Mouse (Mus musculus): ENCODE data around the gene Tln1. TPM values are rescaled to one million over a fixed set of nuclear protein-coding genes. Genes with fewer than 3 reads are reported as not detected.

Tln1 gene
- polyA plus RNA-seq, 1 experiment: 61.1 TPM

DNA sequence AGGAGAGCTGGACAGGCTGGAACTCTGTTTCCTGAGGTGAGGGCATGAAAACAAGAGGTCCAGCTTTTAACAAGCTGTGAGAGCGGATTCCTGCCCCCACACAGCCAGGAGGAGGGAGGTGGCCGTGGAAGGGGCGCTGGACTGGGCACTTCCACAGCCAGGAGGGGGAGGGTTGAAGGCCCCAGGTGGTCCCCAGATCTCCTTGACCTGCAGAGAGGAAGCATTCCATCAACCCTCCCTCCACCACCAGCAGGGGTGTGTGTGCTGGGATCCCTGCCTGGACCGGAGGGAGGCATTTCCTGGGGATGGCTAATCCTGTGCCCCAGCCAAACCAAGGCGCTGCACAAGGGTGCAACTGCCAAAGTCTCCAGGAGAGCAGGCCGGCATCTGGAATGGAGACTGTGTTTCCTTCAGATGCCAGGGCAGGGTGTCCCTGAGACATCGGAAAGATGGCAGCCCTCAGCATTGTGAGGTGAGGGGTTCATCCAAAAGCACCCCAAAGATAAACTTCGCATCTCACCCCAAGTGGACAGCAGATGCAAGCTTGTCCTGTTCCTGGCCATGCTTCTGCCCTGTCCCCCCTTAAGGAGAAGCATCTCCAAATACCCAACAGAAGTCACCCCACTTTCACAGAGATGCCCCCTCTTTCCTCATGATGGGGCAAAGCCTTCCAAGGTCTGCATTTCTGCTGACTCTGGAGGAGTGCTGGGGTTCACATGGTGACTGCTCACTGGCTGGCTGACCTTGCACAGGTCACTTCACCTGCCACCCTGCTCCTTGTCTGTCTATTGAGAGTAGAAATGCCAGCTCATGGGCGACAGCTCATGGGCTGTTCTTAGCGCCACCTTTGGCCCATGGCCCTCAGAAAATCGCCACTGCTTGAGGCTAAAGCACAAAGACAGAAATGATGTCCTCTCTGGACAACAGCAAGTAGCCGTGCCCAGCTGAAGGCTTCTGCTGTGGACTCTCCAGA, 22.2 kb upstream of the Tln1 start, which contains the start of gene Msmp:
TSS of gene Msmp (minus strand) at position 51 of the 973 bp plus-strand sequence.
- H3K27ac ChIP-seq (replicated peaks; ENCODE audit: low read depth, low read length): peak within 1 kb of the TSS; percentile 79

DNA sequence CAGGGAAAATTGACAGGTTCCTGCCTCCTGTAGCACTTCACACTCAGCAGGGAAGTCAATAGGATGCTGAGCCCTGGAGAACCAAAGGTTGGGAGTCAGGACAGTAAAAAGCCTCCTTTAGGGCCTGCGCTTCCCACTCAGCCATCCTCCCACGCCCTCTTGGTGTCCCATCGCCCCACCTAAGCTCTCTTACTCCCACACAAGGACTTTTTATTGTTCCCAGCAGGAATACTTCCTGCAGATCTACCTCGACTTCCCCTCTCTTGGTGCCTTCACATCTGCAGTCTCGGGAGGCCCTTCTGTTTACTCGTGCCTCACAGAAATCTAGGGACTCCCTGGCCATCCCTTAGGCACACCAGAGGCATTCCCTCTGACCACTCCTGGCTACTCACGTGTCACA, 20.9 kb upstream of the Tln1 start:
- Histone ChIP-seq H3K27ac (replicated peaks; ENCODE audit: low read depth, low read length) (peak overlapping the region; percentile 79), H3K4me1 (ENCODE audit: control insufficient read depth, insufficient read depth, insufficient read length, low read length) (peaks cover 23% of the 10 kb centered on the region), H3K4me3 (ENCODE audit: insufficient read depth, low read depth, low read length) (no peak overlapping the region)

More for the DNA sequence above, 22.2 kb upstream of the Tln1 start, which contains the start of gene Msmp:
- Histone ChIP-seq H3K4me1 (ENCODE audit: control insufficient read depth, insufficient read depth, insufficient read length, low read length) (peaks cover 22% of the 10 kb centered on the region), H3K4me3 (ENCODE audit: insufficient read depth, low read depth, low read length) (no peak within 1 kb of the TSS)

DNA sequence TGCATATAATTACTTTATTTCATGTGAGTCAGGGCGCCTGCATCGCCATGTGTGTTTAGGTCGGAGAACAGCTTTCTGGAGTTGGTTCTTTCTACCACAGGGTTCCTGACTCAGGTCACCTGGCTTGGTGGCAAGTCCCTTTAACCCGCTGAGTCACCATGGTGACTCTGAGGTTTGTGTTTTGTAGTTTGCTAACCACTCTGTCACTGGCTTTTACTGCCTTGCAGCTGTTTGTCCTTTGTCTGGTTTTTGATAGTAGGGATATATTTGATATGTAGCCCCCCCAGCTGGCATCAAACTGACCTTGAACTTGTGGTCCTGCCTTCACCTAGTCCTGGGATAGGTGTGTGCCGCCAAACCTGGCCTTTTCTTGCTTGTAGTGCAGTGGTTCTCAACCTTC, 19.8 kb upstream of the Tln1 start:
- Histone ChIP-seq H3K27ac (replicated peaks; ENCODE audit: low read depth, low read length) (no peak overlapping the region), H3K4me1 (ENCODE audit: control insufficient read depth, insufficient read depth, insufficient read length, low read length) (peaks cover 20% of the 10 kb centered on the region), H3K4me3 (ENCODE audit: insufficient read depth, low read depth, low read length) (no peak overlapping the region)

DNA sequence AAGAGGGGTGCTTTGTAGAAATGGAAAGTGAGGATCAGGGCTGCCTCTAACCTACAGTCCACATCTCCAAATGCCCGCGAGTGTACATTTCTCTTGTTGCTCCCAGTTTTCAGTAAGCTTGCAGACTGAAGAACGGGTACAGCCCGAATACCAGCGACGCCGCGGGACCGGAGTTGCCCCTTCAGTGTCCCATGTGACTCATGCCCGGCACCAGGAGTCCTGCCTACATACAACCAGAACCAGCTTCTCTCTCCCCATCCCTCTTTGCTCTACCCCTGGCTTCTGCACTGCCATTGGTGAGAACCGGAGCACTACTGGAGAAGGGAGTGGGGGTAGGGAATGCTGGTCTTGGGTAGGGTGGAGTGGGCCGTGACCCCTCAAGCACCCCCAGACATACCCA, 18.9 kb upstream of the Tln1 start:
- H3K4me1 ChIP-seq (ENCODE audit: control insufficient read depth, insufficient read depth, insufficient read length, low read length): peaks cover 15% of the 10 kb centered on the region
- no peak overlapping the region for H3K4me3 ChIP-seq (ENCODE audit: insufficient read depth, low read depth, low read length)
- no peak overlapping the region for H3K27ac ChIP-seq (replicated peaks; ENCODE audit: low read depth, low read length)

DNA sequence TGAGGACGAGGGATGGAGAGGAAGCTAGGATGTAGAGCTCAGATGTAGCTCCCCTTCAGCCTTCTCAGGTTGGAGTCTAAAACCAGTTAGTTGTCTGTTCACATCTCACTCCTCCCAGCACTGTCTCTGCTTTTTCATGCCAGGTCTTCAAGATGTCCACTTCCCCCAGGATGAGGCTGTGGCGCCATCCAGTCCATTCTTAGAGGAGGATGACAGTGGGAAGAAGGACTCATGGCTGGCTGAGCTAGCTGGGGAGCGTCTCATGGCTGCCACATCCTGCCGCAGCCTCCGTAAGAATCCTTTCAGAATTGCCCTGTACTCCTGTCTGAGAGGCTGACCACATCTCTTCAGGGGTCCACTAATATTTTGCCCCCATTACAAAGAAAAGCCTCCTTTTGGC, 18.2 kb upstream of the Tln1 start:
- Histone ChIP-seq H3K27ac (replicated peaks; ENCODE audit: low read depth, low read length) (no peak overlapping the region), H3K4me1 (ENCODE audit: control insufficient read depth, insufficient read depth, insufficient read length, low read length) (peaks cover 14% of the 10 kb centered on the region), H3K4me3 (ENCODE audit: insufficient read depth, low read depth, low read length) (no peak overlapping the region)

DNA sequence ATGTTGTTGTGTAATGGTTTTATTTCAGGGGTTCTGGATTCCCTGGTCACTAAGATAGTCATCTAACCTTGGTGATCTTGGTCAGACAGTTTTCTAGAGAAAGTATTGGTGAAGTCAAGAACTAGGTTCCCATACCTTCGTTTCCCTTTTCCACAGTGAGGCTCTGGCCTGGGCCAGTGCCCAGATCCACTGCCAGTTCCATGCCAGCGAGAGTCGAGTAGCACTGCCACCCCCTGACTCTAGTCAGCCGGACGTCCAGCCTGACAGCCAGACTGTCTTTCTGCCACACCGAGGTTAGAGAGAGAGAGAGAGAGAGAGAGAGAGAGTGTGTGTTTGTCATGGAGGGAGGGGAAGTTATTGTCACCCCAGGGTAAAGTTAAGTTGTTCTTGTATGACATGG, 17.2 kb upstream of the Tln1 start:
- peak overlapping the region; percentile 25; the same call in 1 of the 2 replicates for H3K27ac ChIP-seq (replicated peaks; ENCODE audit: low read depth, low read length)
- H3K4me1 ChIP-seq (ENCODE audit: control insufficient read depth, insufficient read depth, insufficient read length, low read length): peaks cover 6% of the 10 kb centered on the region; the same call in 1 of the 2 replicates
- peak overlapping the region; percentile 85; the same call in 1 of the 2 replicates for H3K4me3 ChIP-seq (ENCODE audit: insufficient read depth, low read depth, low read length)

DNA sequence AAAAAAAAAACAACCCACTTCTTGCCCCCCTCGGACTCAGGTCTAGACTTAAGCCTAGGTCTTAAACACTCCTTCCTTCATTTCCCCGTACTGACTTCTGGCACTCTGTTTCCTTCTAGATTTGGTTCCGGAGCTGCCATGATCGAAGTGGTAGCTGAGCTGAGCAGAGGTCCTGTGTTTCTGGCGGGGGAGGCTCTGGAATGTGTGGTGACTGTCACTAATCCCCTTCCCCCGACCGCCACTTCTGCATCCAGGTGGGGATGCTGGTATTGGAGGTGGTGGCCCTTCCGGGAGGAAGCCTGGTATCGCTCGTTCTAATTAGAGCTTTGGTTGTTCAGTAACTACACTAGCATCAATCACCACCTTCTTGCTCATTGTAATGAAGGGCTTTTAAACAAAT, 16.8 kb upstream of the Tln1 start:
- Histone ChIP-seq H3K4me1 (ENCODE audit: control insufficient read depth, insufficient read depth, insufficient read length, low read length) (peaks cover 3% of the 10 kb centered on the region; the same call in 1 of the 2 replicates), H3K27ac (replicated peaks; ENCODE audit: low read depth, low read length) (peak overlapping the region; percentile 84), H3K4me3 (ENCODE audit: insufficient read depth, low read depth, low read length) (peak overlapping the region; percentile 85)

DNA sequence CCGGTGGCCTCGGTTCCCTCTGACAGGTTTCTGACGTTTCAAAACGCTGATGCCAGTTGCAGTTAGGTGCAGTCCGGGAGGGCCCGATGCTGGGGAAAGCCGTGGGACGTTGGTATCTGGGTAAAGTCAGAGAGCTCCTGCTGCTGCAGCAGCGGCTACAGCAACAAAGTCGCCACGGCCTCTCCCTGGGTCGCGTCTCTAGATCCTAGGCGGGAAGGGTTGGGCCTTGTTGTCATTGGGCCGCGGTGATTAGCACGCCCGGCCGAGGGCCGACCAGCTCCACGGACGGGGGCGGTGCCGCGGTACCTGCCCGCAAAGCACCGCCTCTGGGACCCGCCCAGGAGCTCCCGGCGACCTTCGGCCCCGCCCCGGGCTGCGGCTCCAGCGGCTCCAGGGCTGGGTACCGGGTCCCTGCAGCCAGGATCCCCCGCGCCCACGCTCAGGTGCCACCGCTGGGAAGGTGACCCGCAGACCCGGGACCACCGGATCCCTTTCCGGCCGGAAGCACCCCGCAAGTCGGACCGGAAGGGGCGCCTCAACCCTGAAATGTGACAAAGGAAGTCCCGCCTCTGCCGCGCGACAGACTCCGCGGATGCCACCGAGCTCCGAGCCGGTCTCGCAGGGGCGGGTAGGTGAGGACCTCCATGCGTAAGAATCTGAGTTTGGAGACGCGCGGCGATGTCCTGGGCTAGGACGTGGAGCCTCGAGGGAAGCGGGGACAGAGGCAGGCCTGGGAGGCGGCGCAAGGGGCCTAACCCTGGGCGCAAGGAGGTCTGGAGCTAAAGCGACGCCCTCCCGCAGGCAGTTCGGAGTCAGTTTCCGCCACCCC, 16.1 kb upstream of the Tln1 start, which contains the start of the genes Rgp1 and Gba2:
TSS of gene Rgp1 (plus strand) at position 340 of the 829 bp plus-strand sequence.
TSS of gene Gba2 (minus strand) at position 498 of the 829 bp plus-strand sequence.
- Histone ChIP-seq H3K4me3 (ENCODE audit: insufficient read depth, low read depth, low read length) (peak within 1 kb of the TSS; percentile 85), H3K27ac (replicated peaks; ENCODE audit: low read depth, low read length) (peak within 1 kb of the TSS; percentile 84), H3K4me1 (ENCODE audit: control insufficient read depth, insufficient read depth, insufficient read length, low read length) (peaks cover 6% of the 10 kb centered on the region; the same call in 1 of the 2 replicates)

DNA sequence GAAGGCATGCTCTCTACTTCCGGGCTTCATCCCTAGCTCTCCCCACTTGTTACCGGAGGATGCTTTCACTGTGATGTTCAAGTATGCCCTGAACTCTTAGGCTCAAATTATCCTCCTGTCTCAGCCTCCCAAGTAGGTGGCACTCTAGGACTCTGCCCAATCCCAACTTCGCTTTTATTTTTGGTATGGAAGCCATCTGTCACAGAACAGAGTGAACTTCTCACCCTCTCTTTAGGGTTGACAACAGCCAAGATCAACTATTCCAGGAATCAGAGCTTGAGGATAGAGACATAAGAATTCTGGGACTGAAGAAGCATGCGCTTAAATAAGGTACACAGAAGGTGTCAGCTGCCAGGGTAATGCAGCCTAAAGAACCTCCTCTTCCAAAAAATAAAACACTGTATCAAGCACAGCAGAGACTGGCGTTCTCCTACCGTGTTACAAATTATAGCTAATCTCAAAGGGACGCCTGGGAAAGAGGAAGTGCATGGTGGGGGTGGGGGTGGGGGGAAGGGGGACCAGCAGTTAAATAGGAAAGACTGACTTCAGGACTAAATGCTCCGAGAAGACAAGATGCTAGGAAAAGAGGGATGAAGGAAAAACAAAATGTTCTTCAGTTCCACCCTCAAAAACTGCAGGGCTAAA, 14.9 kb upstream of the Tln1 start:
- peaks cover 6% of the 10 kb centered on the region; the same call in 1 of the 2 replicates for H3K4me1 ChIP-seq (ENCODE audit: control insufficient read depth, insufficient read depth, insufficient read length, low read length)
- peak overlapping the region; percentile 85 for H3K4me3 ChIP-seq (ENCODE audit: insufficient read depth, low read depth, low read length)
- peak overlapping the region; percentile 35; the same call in 1 of the 2 replicates for H3K27ac ChIP-seq (replicated peaks; ENCODE audit: low read depth, low read length)

DNA sequence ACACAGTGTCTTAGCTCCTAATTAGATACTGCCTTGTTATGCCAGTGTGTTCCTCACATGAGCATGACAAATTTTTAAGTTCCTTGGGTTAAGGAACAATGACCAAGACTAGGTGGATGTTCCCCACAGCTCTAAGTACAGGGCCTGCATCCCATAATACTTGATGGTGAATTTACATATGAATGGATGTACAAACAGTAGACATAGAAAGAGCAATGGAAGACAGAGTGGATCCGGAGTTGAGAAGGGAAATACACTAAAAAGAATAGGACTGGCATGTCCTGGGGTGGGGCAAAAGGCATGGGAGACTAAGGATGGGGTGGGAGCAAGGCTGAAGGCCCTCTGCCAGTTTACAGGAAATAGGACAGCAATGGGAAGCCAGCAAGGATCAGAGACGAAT, 12.9 kb upstream of the Tln1 start:
- no peak overlapping the region for H3K27ac ChIP-seq (replicated peaks; ENCODE audit: low read depth, low read length)

DNA sequence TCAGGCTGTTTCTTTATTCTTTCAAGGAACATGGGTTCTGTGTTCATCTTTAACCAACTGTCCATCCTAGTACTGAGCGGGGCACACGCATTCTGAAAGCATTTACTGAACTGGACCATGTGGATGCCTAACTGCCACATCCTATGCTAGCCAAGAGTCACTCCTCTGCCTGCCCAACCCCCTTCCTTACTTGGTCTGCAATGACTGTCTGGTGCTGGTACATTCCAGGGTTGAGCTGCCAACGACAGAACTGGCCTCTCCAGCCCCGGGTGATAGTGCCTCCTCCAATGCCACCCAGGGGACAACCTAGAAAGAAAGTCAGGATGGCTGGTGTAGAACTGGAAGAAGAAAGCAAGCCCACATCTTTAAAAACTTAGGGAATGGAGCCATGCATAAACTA, 11.1 kb upstream of the Tln1 start:
- H3K27ac ChIP-seq (replicated peaks; ENCODE audit: low read depth, low read length): no peak overlapping the region
- H3K4me1 ChIP-seq (ENCODE audit: control insufficient read depth, insufficient read depth, insufficient read length, low read length): peaks cover 3% of the 10 kb centered on the region; the same call in 1 of the 2 replicates
- H3K4me3 ChIP-seq (ENCODE audit: insufficient read depth, low read depth, low read length): no peak overlapping the region

More for the DNA sequence above, 12.9 kb upstream of the Tln1 start:
- peak overlapping the region; percentile 85; the same call in 1 of the 2 replicates for H3K4me3 ChIP-seq (ENCODE audit: insufficient read depth, low read depth, low read length)
- H3K4me1 ChIP-seq (ENCODE audit: control insufficient read depth, insufficient read depth, insufficient read length, low read length): peaks cover 6% of the 10 kb centered on the region; the same call in 1 of the 2 replicates

DNA sequence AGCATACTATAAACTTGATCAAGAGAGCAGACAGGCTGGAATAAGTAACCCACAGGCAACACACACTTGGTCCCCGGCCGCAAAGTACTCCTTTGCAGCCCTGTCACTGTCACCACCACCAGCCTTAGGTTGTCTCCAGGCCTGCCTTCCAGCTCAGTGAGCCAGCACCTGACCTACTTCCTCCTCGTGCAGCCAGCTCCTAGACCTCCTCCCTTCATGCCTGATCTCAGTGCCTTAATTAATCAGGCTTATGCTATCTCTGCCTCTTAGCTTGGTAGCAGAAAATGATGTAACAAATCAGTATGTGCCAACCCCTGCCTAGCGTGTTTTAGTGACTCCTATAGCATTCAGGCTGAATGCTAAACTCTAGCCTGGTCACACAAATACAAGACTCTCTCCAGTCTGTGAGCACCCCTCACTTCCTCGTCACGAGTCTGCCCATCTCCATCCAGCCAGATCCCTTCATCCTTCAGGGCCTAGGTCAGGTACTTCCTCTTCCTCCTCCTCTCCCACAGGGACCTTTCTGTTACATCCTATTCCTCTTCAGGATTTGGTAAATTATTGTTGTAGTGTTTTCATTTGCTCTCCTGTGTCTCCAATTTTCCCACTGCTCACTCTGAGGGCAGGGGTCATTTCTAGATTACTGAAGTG, 9.0 kb upstream of the Tln1 start:
- Histone ChIP-seq H3K4me1 (ENCODE audit: control insufficient read depth, insufficient read depth, insufficient read length, low read length) (peaks cover 3% of the 10 kb centered on the region; the same call in 1 of the 2 replicates), H3K4me3 (ENCODE audit: insufficient read depth, low read depth, low read length) (no peak overlapping the region), H3K27ac (replicated peaks; ENCODE audit: low read depth, low read length) (no peak overlapping the region)

DNA sequence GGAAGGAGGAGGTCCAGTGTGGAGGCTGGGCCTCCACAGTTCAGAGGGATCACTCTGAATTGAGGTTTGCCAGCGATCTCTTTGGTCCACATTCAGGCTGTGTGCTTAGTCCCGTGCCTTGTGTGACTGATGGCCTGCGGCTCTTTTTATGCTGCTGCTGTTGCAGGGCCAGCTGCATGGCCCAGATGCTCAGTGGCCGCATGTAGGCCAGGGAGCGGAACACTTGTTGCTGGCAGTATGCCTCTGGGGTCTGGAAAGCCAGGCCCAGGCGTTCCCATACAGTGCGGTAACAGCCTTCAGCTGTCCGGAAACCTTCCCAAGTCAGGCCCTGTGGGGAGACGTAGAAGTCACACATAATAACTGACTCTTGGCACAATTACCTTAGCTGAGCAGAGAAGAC, 4.6 kb upstream of the Tln1 start:
- H3K4me3 ChIP-seq (ENCODE audit: insufficient read depth, low read depth, low read length): no peak overlapping the region
- H3K4me1 ChIP-seq (ENCODE audit: control insufficient read depth, insufficient read depth, insufficient read length, low read length): no peaks in the 10 kb centered on the region
- no peak overlapping the region for H3K27ac ChIP-seq (replicated peaks; ENCODE audit: low read depth, low read length)

DNA sequence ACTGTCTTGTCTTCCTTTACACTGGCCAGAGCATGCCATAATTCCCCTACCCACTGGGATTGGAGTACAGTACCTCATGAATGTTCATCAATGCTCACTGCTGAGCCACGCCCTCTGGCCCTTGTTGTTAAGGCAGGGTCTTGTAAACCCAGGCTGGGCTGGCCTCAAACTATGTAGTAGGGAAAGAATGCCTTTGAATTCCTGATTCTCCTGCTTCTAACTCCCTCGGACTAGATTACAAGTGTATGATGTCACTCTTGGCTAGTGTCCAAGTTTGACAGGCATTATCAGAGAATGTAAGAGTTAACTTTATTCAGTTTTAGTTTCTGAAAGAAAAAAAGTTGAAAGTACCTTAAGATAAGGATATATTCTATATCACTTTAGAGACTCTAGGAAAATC, 1.7 kb upstream of the Tln1 start:
- H3K27ac ChIP-seq (replicated peaks; ENCODE audit: low read depth, low read length): no peak overlapping the region
- peaks cover 12% of the 10 kb centered on the region for H3K4me1 ChIP-seq (ENCODE audit: control insufficient read depth, insufficient read depth, insufficient read length, low read length)
- no peak overlapping the region for H3K4me3 ChIP-seq (ENCODE audit: insufficient read depth, low read depth, low read length)
